Mouse (Mus musculus) midbrain, embryonic 14.5 days (tissue): ENCODE measurements at regions not wholly inside any gene's neighbourhood (a gene's known extent, or its start where the extent isn't known, plus 50 kb on each side); places are given as distances from the start of the nearest gene placed in this dataset.

ENCODE experiments used
- ATAC-seq: fragments of 200-750 bp; cut with Nextera tagmentation; 2 replicates; pipeline ENCODE4 v1.8.0; 2017; ENCODE audit warnings: moderate number of reproducible peaks, moderate library complexity; ENCODE audit not compliant: low FRiP score, low TSS enrichment
- DNase-seq: peaks from one replicate; pipeline ENCODE4 v3.0.0-alpha.2; 2015
- H3K27ac ChIP-seq: fragments of 300-500 bp; sonication (generic); replicated peaks from 2 replicates; pipeline ENCODE4 v1.5.1; 2014; ENCODE audit warnings: mild to moderate bottlenecking, low read depth, low read length, moderate library complexity
- H3K27me3 ChIP-seq: fragments of 300-500 bp; sonication (generic); 2 replicates; pipeline ENCODE4 v1.6.1; 2014; ENCODE audit warnings: low read length, control low read depth, mixed read lengths; ENCODE audit not compliant: control insufficient read depth, insufficient read depth
- H3K36me3 ChIP-seq: fragments of 300-500 bp; sonication (generic); 2 replicates; pipeline ENCODE4 v1.6.1; 2014; ENCODE audit warnings: low read length, control low read depth; ENCODE audit not compliant: control insufficient read depth, insufficient read depth
- H3K4me1 ChIP-seq: fragments of 300-500 bp; sonication (generic); 2 replicates; pipeline ENCODE4 v1.6.1; 2014; ENCODE audit warnings: mild to moderate bottlenecking, antibody characterized with exemption, low read length, control low read depth; ENCODE audit not compliant: control insufficient read depth, insufficient read depth
- H3K4me2 ChIP-seq: fragments of 300-500 bp; sonication (generic); 2 replicates; pipeline ENCODE4 v1.6.1; 2014; ENCODE audit warnings: mild to moderate bottlenecking, low read length, moderate library complexity
- H3K4me3 ChIP-seq: fragments of 300-500 bp; sonication (generic); replicated peaks from 2 replicates; pipeline ENCODE4 v1.5.1; 2014; ENCODE audit warnings: low read depth, low read length
- H3K9ac ChIP-seq: fragments of 300-500 bp; sonication (generic); replicated peaks from 2 replicates; pipeline ENCODE4 v1.6.1; 2014; ENCODE audit warnings: mild to moderate bottlenecking, low read length, moderate library complexity
- H3K9me3 ChIP-seq: fragments of 300-500 bp; sonication (generic); 2 replicates; pipeline ENCODE4 v1.6.1; 2016; ENCODE audit warnings: low read length, control low read depth, mixed read lengths; ENCODE audit not compliant: control insufficient read depth
- WGBS: fragments of 180-500 bp; shearing (Covaris S2); extraction: QIAGEN DNeasy Blood & Tissue Kit; methylation state at CpG from one replicate; pipeline ENCODE4 v1.1.7; 2014; 5-methylcytosine and 5-hydroxymethylcytosine counted together

DNA sequence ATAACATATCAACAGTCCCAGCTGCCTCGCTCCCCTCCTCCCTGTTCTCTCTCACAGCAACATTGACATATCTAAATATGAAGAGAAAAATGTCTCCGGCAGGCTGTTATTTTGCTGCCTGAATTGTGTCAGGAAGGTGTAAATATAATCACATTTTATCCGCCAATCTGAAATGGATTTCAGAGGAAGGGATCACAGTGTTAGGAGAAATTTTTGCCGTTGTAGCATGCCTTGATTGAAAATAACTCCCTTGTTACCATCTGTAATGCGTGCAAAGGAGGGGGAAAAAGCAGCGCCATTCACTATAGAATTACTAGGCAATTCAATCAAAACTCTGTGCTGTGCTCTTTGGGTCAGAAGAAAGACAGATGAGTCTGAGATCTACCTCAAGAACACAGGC, 620.3 kb upstream of the Castor2 start:
- Histone ChIP-seq H3K27ac (no peak overlapping the region), H3K4me2 (no peak overlapping the region), H3K4me1 (no peaks in the 10 kb centered on the region), H3K27me3 (no peaks in the 10 kb centered on the region), H3K9me3 (no peaks in the 10 kb centered on the region), H3K9ac (no peak overlapping the region), H3K36me3 (no peaks in the 10 kb centered on the region), H3K4me3 (no peak overlapping the region)
- DNase-seq (peak; percentile 21), ATAC-seq (no peak)
- WGBS: 76% methylated on average over 6 of the region's 6 CpGs

DNA sequence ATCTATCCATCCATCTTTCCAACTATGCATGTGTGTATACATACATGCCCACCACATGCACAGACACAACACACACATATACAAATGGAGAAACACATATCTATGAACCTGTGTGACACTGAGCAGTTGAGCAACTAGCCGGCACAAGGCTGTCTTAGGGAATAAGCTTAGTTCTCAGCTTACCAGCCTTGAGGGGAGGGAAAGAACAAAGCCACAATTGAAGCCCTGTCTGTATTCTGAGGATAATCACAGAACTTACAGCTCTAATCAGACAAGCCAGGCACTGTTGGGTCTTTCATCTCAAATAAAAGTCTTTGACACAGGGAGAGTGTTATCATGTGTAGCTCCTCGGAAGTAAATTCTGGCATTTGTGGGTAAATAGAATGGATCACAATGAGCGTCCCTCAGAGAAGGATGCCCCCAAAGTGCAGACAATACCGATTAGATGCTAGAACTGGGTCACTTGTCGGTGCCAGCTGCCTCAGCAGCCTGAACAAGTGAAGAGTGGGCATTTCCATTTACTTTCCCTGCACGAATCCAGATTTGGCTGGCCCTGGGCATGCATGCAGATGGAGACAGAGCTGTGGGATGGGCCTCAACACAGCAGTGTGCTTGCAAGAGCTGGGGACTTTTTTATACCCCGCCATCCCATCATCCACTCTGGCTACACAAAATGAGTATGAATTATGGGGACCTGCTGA, 646.0 kb upstream of the Castor2 start:
- H3K4me3 ChIP-seq: no peak overlapping the region
- no peaks in the 10 kb centered on the region for H3K9me3 ChIP-seq
- WGBS: 19% methylated on average over 7 of the region's 7 CpGs
- ATAC-seq (peak; percentile 66), DNase-seq (peak; percentile 76)
- no peaks in the 10 kb centered on the region for H3K27me3 ChIP-seq
- peaks cover 13% of the 10 kb centered on the region for H3K4me1 ChIP-seq
- no peak overlapping the region; the same call in 1 of the 2 replicates for H3K4me2 ChIP-seq
- no peak overlapping the region for H3K9ac ChIP-seq
- H3K27ac ChIP-seq: peak overlapping the region; percentile 28
- no peaks in the 10 kb centered on the region for H3K36me3 ChIP-seq

- Histone ChIP-seq H3K4me3 (no peak overlapping the region), H3K9me3 (no peaks in the 10 kb centered on the region), H3K4me2 (no peak overlapping the region), H3K27ac (no peak overlapping the region), H3K4me1 (peaks cover 13% of the 10 kb centered on the region), H3K27me3 (no peaks in the 10 kb centered on the region), H3K9ac (no peak overlapping the region), H3K36me3 (no peaks in the 10 kb centered on the region)
- DNase-seq (peak; percentile 55), ATAC-seq (no peak)
- 25% methylated on average over 3 of the region's 3 CpGs for WGBS
Measured at GRCm38 (mm10) chr5:133449926-133450325, 649.6 kb upstream of the Castor2 start.

DNA sequence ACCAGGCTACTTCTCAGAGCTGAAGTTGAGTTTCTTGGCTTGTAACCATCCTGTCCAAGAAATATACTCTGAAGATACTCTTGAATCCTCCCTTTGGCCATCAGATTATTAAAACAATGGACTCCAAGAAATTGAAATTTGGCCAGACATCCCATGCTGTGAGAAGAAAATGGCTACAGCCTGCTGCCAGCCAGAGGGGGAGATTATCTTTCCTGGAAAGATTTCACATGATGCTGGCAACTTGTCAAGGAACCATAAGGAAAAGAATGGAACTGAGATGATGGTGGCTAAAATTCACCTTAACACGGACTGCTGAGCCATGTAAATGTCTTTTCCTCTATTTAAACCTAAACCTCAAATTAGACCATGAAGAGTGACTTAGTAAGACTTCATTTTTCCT, 698.7 kb upstream of the Castor2 start:
- Histone ChIP-seq H3K4me1 (no peaks in the 10 kb centered on the region), H3K27ac (no peak overlapping the region), H3K9me3 (no peaks in the 10 kb centered on the region), H3K36me3 (no peaks in the 10 kb centered on the region), H3K4me3 (no peak overlapping the region), H3K27me3 (no peaks in the 10 kb centered on the region), H3K4me2 (no peak overlapping the region), H3K9ac (no peak overlapping the region)
- DNase-seq (no peak), ATAC-seq (no peak)
- 34% methylated on average over 1 of the region's 1 CpGs for WGBS

DNA sequence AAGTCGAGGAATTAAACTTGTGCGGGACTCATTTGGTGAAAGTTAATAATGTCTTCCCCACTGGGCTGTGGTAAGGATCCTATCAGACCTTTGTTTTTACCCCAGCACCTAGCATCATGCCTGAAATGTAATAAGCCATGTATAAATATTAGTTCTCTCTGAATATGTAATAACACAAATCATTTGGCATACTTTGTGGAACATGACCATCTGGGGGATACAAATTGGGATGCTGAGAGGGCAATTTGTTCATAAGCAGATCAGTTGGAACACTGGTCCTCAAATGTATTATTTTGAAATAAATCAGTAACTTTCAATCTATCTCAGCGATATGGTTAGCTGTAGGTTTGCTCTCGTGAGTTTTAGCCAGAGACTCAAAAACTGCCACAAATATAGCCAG, 709.6 kb upstream of the Castor2 start:
- Histone ChIP-seq H3K4me1 (peaks cover 14% of the 10 kb centered on the region; the same call in 1 of the 2 replicates), H3K27ac (no peak overlapping the region), H3K36me3 (no peaks in the 10 kb centered on the region), H3K4me3 (no peak overlapping the region), H3K27me3 (no peaks in the 10 kb centered on the region), H3K4me2 (no peak overlapping the region), H3K9ac (no peak overlapping the region), H3K9me3 (no peaks in the 10 kb centered on the region)
- ATAC-seq (no peak), DNase-seq (no peak)
- WGBS: 84% methylated on average over 4 of the region's 4 CpGs

DNA sequence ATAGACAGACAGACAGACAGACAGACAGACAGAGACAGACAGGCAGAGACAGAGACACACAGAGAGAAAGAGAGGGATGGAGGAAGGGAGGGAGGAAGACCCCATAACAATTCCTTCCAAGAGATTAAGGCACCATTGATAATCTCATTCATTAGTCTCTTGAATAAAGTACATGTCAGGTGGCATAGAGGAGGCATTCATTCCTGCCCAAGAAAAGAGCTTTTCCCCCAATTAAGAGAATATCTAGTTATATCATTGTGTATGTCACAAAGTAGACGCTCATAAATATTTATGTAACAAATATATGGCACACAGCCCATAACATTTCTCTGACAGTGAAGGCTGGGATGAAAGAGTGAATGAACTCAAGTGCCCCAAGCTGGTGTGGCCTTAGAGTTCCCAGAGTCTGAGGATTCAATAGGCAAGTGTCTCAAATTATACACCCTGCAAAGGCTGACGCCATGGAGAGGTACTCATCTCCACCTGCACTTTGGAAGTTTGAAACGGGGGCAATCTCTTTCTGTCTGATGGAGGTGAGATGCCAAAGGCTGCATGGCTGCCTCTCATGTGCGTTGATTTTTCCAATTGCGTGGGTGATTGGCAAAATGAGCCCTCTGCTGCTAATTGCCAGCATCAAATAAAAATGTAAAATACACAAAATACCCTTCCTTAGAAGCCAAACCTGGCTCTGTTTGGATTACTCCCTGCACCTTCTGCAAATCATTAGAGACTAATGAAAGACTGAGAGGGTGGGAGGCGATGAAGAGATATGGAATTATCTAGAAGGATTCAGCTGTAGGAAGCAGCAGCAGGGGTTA, 710.3 kb upstream of the Castor2 start:
- peak; percentile 44 for DNase-seq
- Histone ChIP-seq H3K9me3 (no peaks in the 10 kb centered on the region), H3K27me3 (no peaks in the 10 kb centered on the region), H3K4me2 (no peak overlapping the region), H3K27ac (no peak overlapping the region), H3K36me3 (no peaks in the 10 kb centered on the region), H3K4me1 (peaks cover 15% of the 10 kb centered on the region; the same call in 1 of the 2 replicates), H3K4me3 (no peak overlapping the region), H3K9ac (no peak overlapping the region)
- ATAC-seq: no peak
- 47% methylated on average over 6 of the region's 6 CpGs for WGBS

DNA sequence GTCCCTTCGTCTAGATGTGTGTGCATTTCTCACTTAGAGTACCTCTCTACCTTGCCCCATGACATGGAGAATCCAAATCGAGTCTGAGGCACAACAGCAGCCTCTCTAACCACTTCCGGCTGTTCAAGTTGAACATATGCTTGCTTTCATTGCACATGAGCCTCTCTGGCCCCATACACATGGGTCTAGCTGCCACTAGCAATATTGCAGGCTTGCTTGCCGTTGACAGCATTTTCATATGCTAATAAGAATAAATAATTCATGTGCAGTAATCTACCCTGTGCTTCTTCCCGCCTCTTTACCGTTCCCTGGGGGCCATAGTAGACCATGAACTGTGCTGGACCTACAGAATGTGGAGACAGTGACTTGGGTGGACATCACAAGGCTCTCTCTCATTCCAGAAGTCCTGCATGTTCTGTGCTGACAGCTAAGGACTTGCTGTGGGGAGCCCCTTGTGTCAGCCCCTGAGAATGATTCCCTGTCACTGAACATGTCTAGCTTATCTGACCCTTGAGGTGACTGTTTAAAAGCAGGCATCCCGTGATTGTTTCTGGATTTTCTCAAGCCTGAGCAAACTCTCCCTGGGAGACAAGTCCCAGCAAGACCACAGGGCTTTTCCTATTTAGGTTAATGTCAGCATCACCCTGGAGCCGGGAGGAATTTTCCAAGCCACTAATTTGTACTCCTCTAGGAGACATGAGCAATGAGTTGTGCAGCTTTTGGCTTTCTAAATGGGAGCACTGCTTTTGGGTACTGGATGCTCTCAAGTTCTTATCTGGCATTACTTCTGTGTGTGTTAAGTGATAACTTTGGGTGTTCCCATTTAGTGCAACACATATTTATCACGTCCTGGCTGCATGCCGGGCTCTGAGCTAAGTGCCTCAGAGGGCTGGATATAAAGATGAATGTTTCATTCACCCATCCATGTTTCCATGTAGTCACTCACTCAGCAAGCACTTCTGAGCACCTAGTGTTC, 713.8 kb upstream of the Castor2 start:
- no peak overlapping the region for H3K4me3 ChIP-seq
- H3K4me2 ChIP-seq: no peak overlapping the region
- H3K27ac ChIP-seq: no peak overlapping the region
- H3K9me3 ChIP-seq: no peaks in the 10 kb centered on the region
- no peaks in the 10 kb centered on the region for H3K36me3 ChIP-seq
- peak; percentile 65 for DNase-seq
- 36% methylated on average over 10 of the region's 10 CpGs for WGBS
- H3K4me1 ChIP-seq: peaks cover 15% of the 10 kb centered on the region; the same call in 1 of the 2 replicates
- no peak overlapping the region for H3K9ac ChIP-seq
- H3K27me3 ChIP-seq: no peaks in the 10 kb centered on the region
- ATAC-seq: peak; percentile 46; the same call in 1 of the 2 replicates

GRCm38 (mm10) chr5:133365771-133366170, 733.7 kb upstream of the Castor2 start:
- ATAC-seq: no peak
- Histone ChIP-seq H3K27me3 (no peaks in the 10 kb centered on the region), H3K4me2 (no peak overlapping the region), H3K36me3 (no peaks in the 10 kb centered on the region), H3K27ac (no peak overlapping the region), H3K9ac (no peak overlapping the region), H3K4me3 (no peak overlapping the region), H3K9me3 (no peaks in the 10 kb centered on the region), H3K4me1 (peaks cover 5% of the 10 kb centered on the region; the same call in 1 of the 2 replicates)
- DNase-seq: peak; percentile 84
- WGBS: 59% methylated on average over 3 of the region's 3 CpGs
